8 mouse cellular contexts compared by ENCODE assay signal in the genomic region with DNA sequence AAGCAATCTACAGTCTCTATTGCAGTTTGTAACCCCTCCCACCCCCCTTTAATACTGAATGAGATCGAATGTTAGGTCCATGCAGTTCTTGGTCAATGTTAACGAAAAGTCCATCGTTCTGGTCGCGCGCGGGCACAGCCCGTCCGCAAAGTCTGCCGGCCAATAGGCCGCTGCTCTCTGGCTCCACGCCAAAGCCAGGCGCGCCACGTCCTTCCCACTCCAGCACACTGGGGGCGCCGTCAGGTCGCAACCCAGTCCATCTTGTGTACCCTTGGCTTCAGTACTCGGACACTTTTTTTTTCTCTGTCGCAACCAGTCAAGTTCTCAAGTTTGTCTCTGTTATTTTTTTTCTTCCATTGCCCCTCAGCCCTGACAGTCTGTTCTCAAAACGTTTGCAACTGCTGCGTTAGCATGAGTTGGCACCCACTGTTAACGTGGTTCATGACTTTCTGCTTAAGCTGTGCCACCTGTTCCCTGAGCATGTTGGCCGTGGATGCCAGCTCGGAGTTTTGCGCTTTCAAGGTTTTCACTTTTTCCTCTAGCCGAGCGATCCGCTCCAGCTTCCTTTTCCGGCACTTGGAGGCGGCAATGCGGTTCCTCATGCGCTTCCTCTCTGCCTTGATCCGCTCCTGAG. TPM values are rescaled to one million over a fixed set of nuclear protein-coding genes. Genes with fewer than 3 reads are reported as not detected.
A peak's percentile ranks its signal among the peaks of the same experiment; 100 is the strongest.
DNase-seq lines count a peak whose midpoint lies in the region; ATAC-seq and TF ChIP-seq lines count a peak whose summit lies in the region.

No protein-coding gene starts in this region.

- no peaks in the 10 kb centered on the region for H3K9me3 ChIP-seq in limb, embryonic 12.5 days
- H3K9me3 ChIP-seq in midbrain, embryonic 14.5 days (ENCODE audit: control insufficient read depth, low read length), result no peaks in the 10 kb centered on the region

- peak overlapping the region; percentile 90 for H3K27ac ChIP-seq in cortical plate, adult 2 months (ENCODE audit: insufficient read depth, low read length)
- H3K27ac ChIP-seq in limb, embryonic 12.5 days, result peak overlapping the region; percentile 98
- H3K27ac ChIP-seq in midbrain, embryonic 14.5 days (replicated peaks; ENCODE audit: low read depth, low read length), result peak overlapping the region; percentile 90
- H3K27ac ChIP-seq in spleen, adult 2 months (ENCODE audit: insufficient read depth, low read length), result no peak overlapping the region; the same call in 1 of the 2 replicates

- H3K36me3 ChIP-seq in limb, embryonic 12.5 days, result no peaks in the 10 kb centered on the region
- H3K36me3 ChIP-seq in midbrain, embryonic 14.5 days (ENCODE audit: control insufficient read depth, insufficient read depth, low read length), result no peaks in the 10 kb centered on the region
- no peaks in the 10 kb centered on the region for H3K36me3 ChIP-seq in spleen, adult 2 months (ENCODE audit: control insufficient read depth, insufficient read depth, low read length)

- H3K4me3 ChIP-seq in cortical plate, adult 2 months (ENCODE audit: insufficient read depth, low read length), result peak overlapping the region; percentile 92
- H3K4me3 ChIP-seq in limb, embryonic 12.5 days (replicated peaks), result peak overlapping the region; percentile 80
- peak overlapping the region; percentile 70 for H3K4me3 ChIP-seq in midbrain, embryonic 14.5 days (replicated peaks; ENCODE audit: low read depth, low read length)
- peak overlapping the region; percentile 65 for H3K4me3 ChIP-seq in spleen, adult 2 months (ENCODE audit: extremely low read depth, insufficient read depth, insufficient read length)

- H3K4me2 ChIP-seq in limb, embryonic 12.5 days, result peak overlapping the region; percentile 87
- peak overlapping the region; percentile 97 for H3K4me2 ChIP-seq in midbrain, embryonic 14.5 days (ENCODE audit: low read length)

- H3K9ac ChIP-seq in limb, embryonic 12.5 days (replicated peaks), result peak overlapping the region; percentile 90
- H3K9ac ChIP-seq in midbrain, embryonic 14.5 days (replicated peaks; ENCODE audit: low read length), result peak overlapping the region; percentile 80

- H3K27me3 ChIP-seq in limb, embryonic 12.5 days, result no peaks in the 10 kb centered on the region
- no peaks in the 10 kb centered on the region for H3K27me3 ChIP-seq in midbrain, embryonic 14.5 days (ENCODE audit: control insufficient read depth, insufficient read depth, low read length)
- no peaks in the 10 kb centered on the region for H3K27me3 ChIP-seq in spleen, adult 2 months (ENCODE audit: control insufficient read depth, insufficient read depth, low read length)

- WGBS in limb, embryonic 12.5 days, result under 1% methylated on average over 34 of the region's 34 CpGs
- WGBS in midbrain, embryonic 14.5 days, result under 1% methylated on average over 34 of the region's 34 CpGs
- WGBS in spleen, adult 2 months, result 3% methylated on average over 34 of the region's 34 CpGs

- ATAC-seq in limb, embryonic 12.5 days (ENCODE audit: insufficient number of reproducible peaks, insufficient read depth, low FRiP score, low TSS enrichment, low read depth), result no peak
- ATAC-seq in midbrain, embryonic 14.5 days (ENCODE audit: low FRiP score, low TSS enrichment), result no peak

- no peak for TF ChIP-seq POLR2A in cortical plate, adult 2 months (IDR thresholded peaks at IDR 0.05; ENCODE audit: extremely low read depth, insufficient read depth, low read length)
- TF ChIP-seq POLR2A in spleen, adult 2 months (IDR thresholded peaks at IDR 0.05; ENCODE audit: low read depth, low read length), result no peak

- TF ChIP-seq CTCF in cortical plate, adult 2 months (IDR thresholded peaks at IDR 0.05; ENCODE audit: extremely low read depth, insufficient read depth, low read length), result no peak
- TF ChIP-seq CTCF in spleen, adult 2 months (IDR thresholded peaks at IDR 0.05; ENCODE audit: extremely low read depth, insufficient read depth, insufficient read length, insufficient replicate concordance), result no peak

- H3K4me1 ChIP-seq in cortical plate, adult 2 months (ENCODE audit: control insufficient read depth, insufficient read depth, low read length), result no peaks in the 10 kb centered on the region; the same call in 1 of the 2 replicates
- H3K4me1 ChIP-seq in limb, embryonic 12.5 days (replicated peaks), result peaks cover 22% of the 10 kb centered on the region
- H3K4me1 ChIP-seq in midbrain, embryonic 14.5 days (ENCODE audit: control insufficient read depth, insufficient read depth, low read length), result peaks cover 23% of the 10 kb centered on the region
- H3K4me1 ChIP-seq in spleen, adult 2 months (ENCODE audit: control insufficient read depth, insufficient read depth, insufficient read length), result no peaks in the 10 kb centered on the region; the same call in none of the 2 replicates

- DNase-seq in adrenal gland, adult (ENCODE audit: inconsistent age in 2 of 2, low spot score in 1 of 2), result peak; percentile 88 to 96
- peak; percentile 83 to 90 for DNase-seq in gastrocnemius, postnatal 4 days (ENCODE audit: low spot score in 2 of 2)
- DNase-seq in kidney, adult 11 months, result peak; percentile 84
- DNase-seq in midbrain, embryonic 14.5 days, result peak; percentile 85
- peak in 1 of 2 experiments; percentile 52 for DNase-seq in spleen, adult 2 months (ENCODE audit: low read depth in 1 of 2, low spot score in 2 of 2)
- no peak for DNase-seq in c-Kit-positive CD71-positive TER-119-positive erythroid progenitor cells, embryonic 14.5 days (ENCODE audit: low spot score)

RNA-seq across cellular contexts. Expression of gene Jun, which starts 2.0 kb away (rescaled TPM):
- polyA plus RNA-seq in cortical plate, adult 2 months (2012; rRNA removed), result 32.5 and 41.5 TPM in 2 replicates
- total RNA-seq in gastrocnemius, postnatal 4 days (2021), result 10 to 100 TPM; 54.6 to 74.7 TPM
- polyA plus RNA-seq in limb, embryonic 12.5 days (2016; fragmentation: Nextera tagmentation; extraction: Ambion mirVana), result 88.7 and 98.6 TPM in 2 replicates
- 23.5 and 29.8 TPM in 2 replicates for polyA plus RNA-seq in midbrain, embryonic 14.5 days (2014; fragmentation: Nextera tagmentation; extraction: Ambion mirVana)
- 16.7 and 19.4 TPM in 2 replicates for polyA plus RNA-seq in spleen, adult 2 months (2012; rRNA removed)
